Mouse (Mus musculus) heart, embryonic 15.5 days (tissue): ENCODE measurements at regions not wholly inside any gene's neighbourhood (a gene's known extent, or its start where the extent isn't known, plus 50 kb on each side); places are given as distances from the start of the nearest gene placed in this dataset.
"Not testable (repeated sequence)": the region's sequence is repeated elsewhere in the genome, so short reads cannot be mapped to it uniquely, and the experiment has no call there.

Experiments used
- ATAC-seq: fragments of 200-750 bp; cut with Nextera tagmentation; replicated peaks from 2 replicates; pipeline ENCODE4 v1.8.0; 2017; ENCODE audit warnings: low read depth, moderate TSS enrichment; ENCODE audit not compliant: insufficient number of reproducible peaks, insufficient read depth, low FRiP score
- H3K27ac ChIP-seq: fragments of 300-500 bp; sonication (generic); 2 replicates; pipeline ENCODE4 v1.5.1; 2015; ENCODE audit warnings: mild to moderate bottlenecking, inconsistent platforms
- H3K27me3 ChIP-seq: fragments of 300-500 bp; sonication (generic); 2 replicates; pipeline ENCODE4 v1.6.1; 2015; ENCODE audit warnings: inconsistent platforms
- H3K36me3 ChIP-seq: fragments of 300-500 bp; sonication (generic); 2 replicates; pipeline ENCODE4 v1.6.1; 2015; ENCODE audit warnings: mild to moderate bottlenecking, inconsistent platforms
- H3K4me1 ChIP-seq: fragments of 300-500 bp; sonication (generic); replicated peaks from 2 replicates; pipeline ENCODE4 v1.6.1; 2015; ENCODE audit warnings: inconsistent platforms
- H3K4me2 ChIP-seq: fragments of 300-500 bp; sonication (generic); 2 replicates; pipeline ENCODE4 v1.6.1; 2015; ENCODE audit warnings: inconsistent platforms, mild to moderate bottlenecking, moderate library complexity
- H3K4me3 ChIP-seq: fragments of 300-500 bp; sonication (generic); 2 replicates; pipeline ENCODE4 v1.5.1; 2015; ENCODE audit warnings: mild to moderate bottlenecking, inconsistent platforms
- H3K9ac ChIP-seq: fragments of 300-500 bp; sonication (generic); 2 replicates; pipeline ENCODE4 v1.6.1; 2015; ENCODE audit warnings: mild to moderate bottlenecking, inconsistent platforms
- H3K9me3 ChIP-seq: fragments of 300-500 bp; sonication (generic); replicated peaks from 2 replicates; pipeline ENCODE4 v1.6.1; 2016; ENCODE audit warnings: inconsistent platforms
- WGBS: fragments of 180-500 bp; shearing (Covaris S2); methylation state at CpG from one replicate; pipeline ENCODE4 v1.1.7; 2015; ENCODE audit warnings: mixed read lengths; 5-methylcytosine and 5-hydroxymethylcytosine counted together

GRCm38 (mm10) chr5:134848981-134849380, 57.6 kb downstream of the Tmem270 start:
- 93% methylated on average over 9 of the region's 9 CpGs for WGBS

GRCm38 (mm10) chr5:134848571-134848970, 58.0 kb downstream of the Tmem270 start:
- H3K9ac ChIP-seq, result no peak overlapping the region
- no peak overlapping the region for H3K4me2 ChIP-seq
- H3K9me3 ChIP-seq, result no peaks in the 10 kb centered on the region
- ATAC-seq, result no peak
- H3K36me3 ChIP-seq, result no peaks in the 10 kb centered on the region
- no peaks in the 10 kb centered on the region for H3K27me3 ChIP-seq
- H3K27ac ChIP-seq, result no peak overlapping the region
- H3K4me3 ChIP-seq, result no peak overlapping the region
- H3K4me1 ChIP-seq, result no peaks in the 10 kb centered on the region
- 89% methylated on average over 13 of the region's 13 CpGs for WGBS

More at GRCm38 (mm10) chr5:134848981-134849380, 57.6 kb downstream of the Tmem270 start:
- Histone ChIP-seq H3K4me1 (no peaks in the 10 kb centered on the region), H3K4me3 (no peak overlapping the region), H3K9ac (no peak overlapping the region), H3K36me3 (no peaks in the 10 kb centered on the region), H3K4me2 (no peak overlapping the region), H3K27ac (no peak overlapping the region), H3K9me3 (no peaks in the 10 kb centered on the region), H3K27me3 (no peaks in the 10 kb centered on the region)
- ATAC-seq, result no peak

DNA sequence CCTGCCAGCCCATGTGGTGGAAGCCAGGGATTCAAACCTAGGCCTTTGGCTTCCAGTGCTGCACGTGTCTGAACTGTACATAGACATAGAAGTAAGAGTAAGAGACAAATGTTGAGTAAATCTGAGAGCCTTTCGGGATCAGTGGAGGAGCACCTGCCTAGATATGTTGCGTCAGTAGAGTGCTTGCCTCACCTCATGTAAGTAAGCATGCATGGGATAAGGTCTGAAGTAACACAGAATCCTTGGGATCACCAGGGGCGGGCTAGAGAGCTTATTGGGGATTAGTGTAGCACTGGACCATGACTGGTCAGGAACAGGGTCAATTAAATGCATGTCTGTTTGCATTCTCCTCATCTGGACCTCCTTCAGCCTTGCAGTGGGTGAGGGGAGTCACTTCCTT, 61.1 kb downstream of the Tmem270 start:
- WGBS, result 86% methylated on average over 4 of the region's 4 CpGs
- H3K27me3 ChIP-seq, result no peaks in the 10 kb centered on the region
- H3K27ac ChIP-seq, result no peak overlapping the region
- no peaks in the 10 kb centered on the region for H3K9me3 ChIP-seq
- no peaks in the 10 kb centered on the region for H3K4me1 ChIP-seq
- H3K9ac ChIP-seq, result no peak overlapping the region
- no peak overlapping the region for H3K4me3 ChIP-seq
- H3K36me3 ChIP-seq, result no peaks in the 10 kb centered on the region
- ATAC-seq, result no peak
- no peak overlapping the region for H3K4me2 ChIP-seq

- H3K4me1 ChIP-seq, ATAC-seq, H3K9me3 ChIP-seq, H3K27me3 ChIP-seq, H3K27ac ChIP-seq, H3K36me3 ChIP-seq, H3K4me3 ChIP-seq, H3K9ac ChIP-seq, H3K4me2 ChIP-seq: not testable (repeated sequence)
- WGBS, result 77% methylated on average over 3 of the region's 3 CpGs
These were observed 62.3 kb downstream of the Tmem270 start for GRCm38 (mm10) chr5:134844216-134844615.

DNA sequence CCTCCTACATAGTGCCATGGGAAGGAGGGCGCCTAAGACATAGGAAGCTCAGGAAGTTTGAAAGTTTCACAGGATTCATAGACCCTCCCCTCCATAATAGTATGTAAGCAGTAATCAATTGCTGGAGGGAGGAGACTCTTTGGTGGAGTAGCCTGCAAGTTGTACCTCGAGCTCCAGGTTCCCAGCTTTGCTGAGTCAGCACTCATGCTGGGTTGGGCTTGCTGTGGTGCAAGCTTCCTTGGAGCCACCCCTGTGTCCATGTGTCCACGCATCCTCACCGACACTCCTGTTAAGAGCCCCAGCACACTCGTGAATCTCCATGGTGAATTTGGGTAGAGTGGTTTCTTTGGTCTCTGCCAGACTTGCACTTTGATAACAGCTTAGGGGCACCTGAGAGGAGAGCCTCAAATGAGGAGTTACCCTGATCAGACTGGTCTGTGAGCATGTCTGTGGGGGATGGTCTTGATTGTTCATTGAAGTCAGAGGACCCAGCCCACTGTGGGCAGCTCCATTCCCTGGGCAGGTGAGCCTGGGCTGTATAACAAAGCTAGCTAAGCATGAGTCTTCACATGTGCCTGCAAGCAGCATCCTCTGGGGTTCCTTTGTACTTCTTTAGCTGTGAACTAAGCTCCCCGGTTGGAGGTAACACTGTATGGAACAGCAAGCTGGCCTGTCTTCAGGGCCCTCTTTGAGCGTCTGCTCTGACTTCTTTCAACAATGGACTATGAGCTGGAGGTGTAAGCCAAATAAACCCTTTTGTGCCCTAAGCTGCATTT, 65.1 kb downstream of the Tmem270 start:
- Histone ChIP-seq H3K27me3 (no peaks in the 10 kb centered on the region), H3K27ac (no peak overlapping the region), H3K36me3 (no peaks in the 10 kb centered on the region), H3K4me1 (no peaks in the 10 kb centered on the region), H3K9me3 (no peaks in the 10 kb centered on the region), H3K4me2 (no peak overlapping the region), H3K4me3 (no peak overlapping the region), H3K9ac (no peak overlapping the region)
- ATAC-seq, result no peak
- 83% methylated on average over 7 of the region's 7 CpGs for WGBS

DNA sequence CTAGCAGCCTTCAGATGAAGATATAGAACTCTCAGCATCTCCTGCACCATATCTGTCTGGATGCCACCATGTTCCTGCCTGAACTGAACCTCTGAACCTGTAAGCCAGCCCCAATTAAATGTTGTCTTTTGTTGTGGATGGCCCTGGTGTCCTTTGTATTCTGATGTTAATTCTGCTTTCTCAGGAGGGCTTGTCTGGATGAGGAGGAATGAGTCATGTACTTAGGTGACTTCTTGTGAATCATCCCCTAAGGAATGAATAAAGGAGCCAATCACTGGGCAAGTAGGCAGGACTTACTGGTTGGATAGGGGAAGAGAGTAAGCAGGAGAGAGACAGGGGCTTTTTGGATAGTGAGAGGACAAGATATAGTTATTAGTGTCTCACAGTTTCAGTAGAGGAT, 70.0 kb downstream of the Tmem270 start:
- H3K36me3 ChIP-seq, result no peaks in the 10 kb centered on the region
- H3K9me3 ChIP-seq, result no peaks in the 10 kb centered on the region
- H3K27ac ChIP-seq, result no peak overlapping the region
- no peak for ATAC-seq
- H3K4me1 ChIP-seq, result no peaks in the 10 kb centered on the region
- no peak overlapping the region for H3K4me3 ChIP-seq
- H3K9ac ChIP-seq, result no peak overlapping the region
- no peaks in the 10 kb centered on the region for H3K27me3 ChIP-seq
- no peak overlapping the region for H3K4me2 ChIP-seq

GRCm38 (mm10) chr5:134832896-134833295, 73.6 kb downstream of the Tmem270 start:
- Histone ChIP-seq H3K4me2 (no peak overlapping the region), H3K27me3 (no peaks in the 10 kb centered on the region), H3K9ac (no peak overlapping the region), H3K4me3 (no peak overlapping the region), H3K27ac (no peak overlapping the region), H3K4me1 (no peaks in the 10 kb centered on the region), H3K36me3 (no peaks in the 10 kb centered on the region), H3K9me3 (no peaks in the 10 kb centered on the region)
- WGBS, result 55% methylated on average over 8 of the region's 8 CpGs
- no peak for ATAC-seq

- ATAC-seq, result no peak
- WGBS, result 81% methylated on average over 4 of the region's 4 CpGs
- Histone ChIP-seq H3K27ac (no peak overlapping the region), H3K36me3 (no peaks in the 10 kb centered on the region), H3K4me3 (no peak overlapping the region), H3K9me3 (0 out of 2 replicates have a peak, but pooled peaks cover 5% of the 10 kb centered on the region), H3K27me3 (no peaks in the 10 kb centered on the region), H3K4me2 (no peak overlapping the region), H3K9ac (no peak overlapping the region), H3K4me1 (no peaks in the 10 kb centered on the region)
These were observed 70.5 kb upstream of the Eln start for GRCm38 (mm10) chr5:134817671-134818070.

DNA sequence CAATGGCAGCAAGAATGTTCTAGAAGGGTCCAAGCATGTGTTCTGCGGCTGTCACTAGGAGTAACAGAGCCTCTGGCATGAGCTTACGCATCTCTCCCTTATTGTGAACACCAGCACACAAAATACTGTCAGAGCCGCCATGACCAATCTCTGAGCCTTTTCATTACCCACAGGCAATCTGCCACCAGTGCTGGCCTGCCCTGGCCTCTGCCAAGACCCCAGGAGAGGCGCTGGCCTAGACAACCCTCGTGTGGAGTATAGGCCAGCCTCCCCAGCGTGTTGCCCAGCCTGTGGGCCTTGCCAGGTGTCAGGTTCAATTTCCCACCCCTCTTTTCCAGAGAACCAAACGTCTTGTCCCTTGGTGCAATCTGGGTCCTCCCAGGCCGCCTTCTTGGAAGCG, 62.0 kb upstream of the Eln start:
- ATAC-seq, result no peak
- H3K4me2 ChIP-seq, result no peak overlapping the region
- H3K36me3 ChIP-seq, result no peaks in the 10 kb centered on the region
- no peaks in the 10 kb centered on the region for H3K4me1 ChIP-seq
- no peak overlapping the region for H3K27ac ChIP-seq
- H3K27me3 ChIP-seq, result no peaks in the 10 kb centered on the region; the same call in 1 of the 2 replicates
- H3K9me3 ChIP-seq, result no peaks in the 10 kb centered on the region
- WGBS, result 81% methylated on average over 9 of the region's 9 CpGs
- H3K4me3 ChIP-seq, result no peak overlapping the region
- H3K9ac ChIP-seq, result no peak overlapping the region

- no peak overlapping the region for H3K27ac ChIP-seq
- no peaks in the 10 kb centered on the region for H3K4me1 ChIP-seq
- H3K4me3 ChIP-seq, result no peak overlapping the region
- no peaks in the 10 kb centered on the region; the same call in 1 of the 2 replicates for H3K27me3 ChIP-seq
- no peaks in the 10 kb centered on the region for H3K9me3 ChIP-seq
- H3K4me2 ChIP-seq, result no peak overlapping the region
- no peak overlapping the region for H3K9ac ChIP-seq
- H3K36me3 ChIP-seq, result no peaks in the 10 kb centered on the region
- 88% methylated on average over 20 of the region's 20 CpGs for WGBS
- ATAC-seq, result no peak
These were observed 57.3 kb upstream of the Eln start for GRCm38 (mm10) chr5:134804291-134805049.

GRCm38 (mm10) chr5:134802161-134802719, 55.1 kb upstream of the Eln start:
- Histone ChIP-seq H3K4me2 (no peak overlapping the region), H3K4me1 (peaks cover 6% of the 10 kb centered on the region)

More at GRCm38 (mm10) chr5:134802161-134802719, 55.1 kb upstream of the Eln start:
- Histone ChIP-seq H3K9me3 (no peaks in the 10 kb centered on the region), H3K27me3 (peaks cover 4% of the 10 kb centered on the region; the same call in 1 of the 2 replicates), H3K36me3 (no peaks in the 10 kb centered on the region), H3K4me3 (no peak overlapping the region), H3K27ac (no peak overlapping the region), H3K9ac (no peak overlapping the region)
- no peak for ATAC-seq
- 81% methylated on average over 11 of the region's 11 CpGs for WGBS
